Mouse (Mus musculus) testis, adult 2 months (tissue): ENCODE data around the gene Arid5b.

ENCODE experiments used
- CTCF ChIP-seq: fragments of 200-500 bp; IDR thresholded peaks from 2 replicates; pipeline ENCODE4 v1.5.1; 2012; ENCODE audit warnings: low read depth, mild to moderate bottlenecking, inconsistent platforms, low read length, moderate library complexity; ENCODE audit not compliant: control insufficient read depth, insufficient read depth, insufficient replicate concordance
- POLR2A ChIP-seq: fragments of 200-500 bp; IDR thresholded peaks from 2 replicates; pipeline ENCODE4 v1.6.1; 2012; ENCODE audit warnings: low read depth, mild to moderate bottlenecking, inconsistent platforms, low read length, moderate library complexity; ENCODE audit not compliant: control insufficient read depth

DNA sequence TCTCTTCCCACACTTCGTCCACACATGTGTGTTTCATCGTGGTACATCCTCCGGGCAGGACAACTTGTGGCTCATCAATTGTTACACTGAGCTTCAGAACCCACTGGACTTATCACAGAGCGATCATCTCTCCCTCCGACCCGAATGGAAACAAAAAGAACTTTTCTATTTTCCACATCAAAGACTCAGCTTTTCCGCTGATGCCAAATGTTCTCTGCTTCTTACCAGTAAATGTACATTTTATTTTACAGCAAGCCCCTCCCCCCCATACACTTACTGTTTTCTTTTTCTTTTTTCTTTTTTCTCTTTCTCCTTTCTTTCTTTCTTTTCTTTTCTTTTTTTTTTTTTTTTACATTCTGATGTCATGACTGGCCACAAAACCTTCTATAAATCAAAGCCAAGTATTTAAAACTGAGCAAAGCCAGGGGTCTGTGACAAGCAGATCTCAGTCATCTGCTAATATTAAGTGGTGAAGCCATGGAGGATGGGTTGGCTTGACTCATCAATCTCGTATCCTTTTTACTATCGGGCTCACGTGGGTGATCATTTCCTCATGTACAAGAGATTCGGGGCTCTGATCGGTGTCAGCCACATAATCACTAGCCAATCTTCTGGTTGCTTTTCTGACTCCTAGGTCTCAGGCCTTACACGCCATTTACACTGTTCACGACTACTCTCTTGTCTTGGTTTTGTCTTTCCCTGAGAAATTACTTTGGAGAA is 124.3 kb downstream of the Arid5b start:
- TF ChIP-seq POLR2A (no peak), CTCF (no peak)
